Mouse (Mus musculus) G1E (cell line): ENCODE results near the gene Itga9.

Source experiments
- CTCF ChIP-seq: IDR thresholded peaks from 2 replicates; pipeline ENCODE4 v1.5.1; 2012; ENCODE audit warnings: low read depth, low read length, inconsistent platforms, mixed read lengths
- GATA1 ChIP-seq: IDR thresholded peaks from 2 replicates; pipeline ENCODE4 v1.6.1; 2012; ENCODE audit warnings: borderline replicate concordance, low read length, inconsistent platforms, mixed read lengths
- GATA2 ChIP-seq: IDR thresholded peaks from 2 replicates; pipeline ENCODE4 v1.6.1; 2012; ENCODE audit warnings: low read depth, low read length, inconsistent platforms, borderline replicate concordance

DNA sequence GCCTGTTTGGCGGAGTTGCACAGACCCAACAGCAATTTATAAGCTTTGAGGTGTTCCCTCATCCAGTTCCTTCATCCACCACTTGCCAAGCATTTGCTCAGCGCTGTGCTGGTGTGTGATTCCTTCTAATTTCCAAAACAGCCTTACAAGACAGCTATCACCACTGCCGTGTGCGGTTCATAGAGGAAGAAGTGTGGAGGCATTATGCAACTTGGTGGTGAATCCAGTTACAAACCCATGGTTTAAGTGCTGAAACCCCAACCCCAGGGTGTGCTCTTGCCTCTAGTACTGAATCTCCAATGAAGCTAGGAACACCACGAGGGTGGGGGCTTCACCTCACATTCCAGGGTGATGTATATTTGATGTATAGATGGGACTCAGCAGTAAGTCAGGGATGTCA, 53.3 kb downstream of the Itga9 start:
- no peak for TF ChIP-seq GATA2
- TF ChIP-seq CTCF = no peak
- TF ChIP-seq GATA1 = no peak
